Mouse (Mus musculus) lung, adult 2 months (tissue): ENCODE results near the gene Lins1.

Experiments
- CTCF ChIP-seq: fragments of 200-500 bp; IDR thresholded peaks from 2 replicates; pipeline ENCODE4 v1.5.1; 2011; ENCODE audit warnings: mild to moderate bottlenecking, low read length, control low read depth; ENCODE audit not compliant: insufficient read depth
- POLR2A ChIP-seq: fragments of 200-500 bp; IDR thresholded peaks from 2 replicates; pipeline ENCODE4 v1.6.1; 2011; ENCODE audit warnings: low read depth, mild to moderate bottlenecking, control low read depth, low read length, borderline replicate concordance; ENCODE audit errors: extremely low read depth

GRCm38 (mm10) chr7:66743377-66743781, 53.7 kb downstream of the Lins1 start, which contains the start of gene Cers3:
- TF ChIP-seq CTCF (no peak), POLR2A (no peak)
